Mouse (Mus musculus): ENCODE measurements around the gene Parp11. TPM values are rescaled to one million over a fixed set of nuclear protein-coding genes. Genes with fewer than 3 reads are reported as not detected.
A peak's percentile ranks its signal among the peaks of the same experiment; 100 is the strongest.

Parp11 gene
- total RNA-seq, 4 experiments from 2014 or later = 7.6 to 8.3 (median 8.1) TPM

DNA sequence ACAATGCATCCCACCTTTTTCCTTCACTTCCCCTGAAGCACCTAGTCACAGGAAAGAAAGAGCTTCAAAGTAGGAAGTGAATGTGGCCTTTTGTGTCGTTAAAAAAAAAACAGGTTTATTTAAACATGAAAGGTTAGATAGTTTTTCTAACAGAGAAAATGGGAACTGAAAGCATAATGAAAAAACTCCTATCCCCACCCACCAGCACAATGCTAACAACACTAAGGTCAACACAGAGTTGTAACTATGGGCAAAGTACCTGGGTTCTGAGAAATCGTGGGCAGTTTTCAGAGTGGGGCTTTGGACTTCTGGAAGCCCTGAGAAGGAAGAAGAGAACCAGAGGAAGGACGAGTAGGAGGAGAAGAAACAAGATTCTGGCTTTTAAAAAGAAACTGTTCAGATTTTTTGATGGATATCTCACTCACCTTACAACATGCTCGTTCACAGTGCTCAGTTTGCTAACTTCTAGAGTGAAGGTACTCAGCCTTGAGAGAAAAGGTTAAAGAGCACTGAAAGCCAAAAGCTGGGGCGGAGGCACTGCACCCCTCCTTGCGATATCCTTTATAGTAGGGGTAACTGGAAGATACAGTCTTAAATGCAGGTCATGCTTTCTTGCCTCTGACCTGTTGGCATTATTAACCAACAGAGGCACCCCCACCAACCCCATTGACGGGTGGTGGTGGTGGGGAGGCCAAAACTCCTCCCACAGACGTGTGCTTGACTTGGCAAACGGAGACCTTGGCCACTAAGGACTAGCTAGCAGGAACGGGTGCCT, 1.2 kb downstream of the Parp11 start:
- DNase-seq (ENCODE audit: low spot score) = no peak

DNA sequence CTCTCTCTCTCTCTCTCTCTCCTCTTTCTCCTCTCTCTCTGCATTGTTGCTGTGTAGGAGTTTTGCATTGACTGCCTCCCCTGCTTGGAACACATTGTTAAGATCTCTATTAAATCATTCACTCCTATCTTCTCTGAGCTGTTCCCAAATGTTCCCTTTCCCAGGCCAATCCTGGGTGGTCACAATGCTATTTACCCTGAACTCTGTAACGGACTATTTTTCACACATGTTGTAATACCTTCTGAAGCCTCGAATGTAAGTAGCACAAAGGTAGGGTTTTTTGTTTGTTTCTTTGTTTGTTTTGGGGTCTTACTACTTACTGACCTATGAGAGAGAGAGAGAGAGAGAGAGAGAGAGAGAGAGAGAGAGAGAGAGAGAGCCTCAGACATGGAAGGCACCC, 2.2 kb downstream of the Parp11 start:
- DNase-seq (ENCODE audit: low spot score) = no peak

DNA sequence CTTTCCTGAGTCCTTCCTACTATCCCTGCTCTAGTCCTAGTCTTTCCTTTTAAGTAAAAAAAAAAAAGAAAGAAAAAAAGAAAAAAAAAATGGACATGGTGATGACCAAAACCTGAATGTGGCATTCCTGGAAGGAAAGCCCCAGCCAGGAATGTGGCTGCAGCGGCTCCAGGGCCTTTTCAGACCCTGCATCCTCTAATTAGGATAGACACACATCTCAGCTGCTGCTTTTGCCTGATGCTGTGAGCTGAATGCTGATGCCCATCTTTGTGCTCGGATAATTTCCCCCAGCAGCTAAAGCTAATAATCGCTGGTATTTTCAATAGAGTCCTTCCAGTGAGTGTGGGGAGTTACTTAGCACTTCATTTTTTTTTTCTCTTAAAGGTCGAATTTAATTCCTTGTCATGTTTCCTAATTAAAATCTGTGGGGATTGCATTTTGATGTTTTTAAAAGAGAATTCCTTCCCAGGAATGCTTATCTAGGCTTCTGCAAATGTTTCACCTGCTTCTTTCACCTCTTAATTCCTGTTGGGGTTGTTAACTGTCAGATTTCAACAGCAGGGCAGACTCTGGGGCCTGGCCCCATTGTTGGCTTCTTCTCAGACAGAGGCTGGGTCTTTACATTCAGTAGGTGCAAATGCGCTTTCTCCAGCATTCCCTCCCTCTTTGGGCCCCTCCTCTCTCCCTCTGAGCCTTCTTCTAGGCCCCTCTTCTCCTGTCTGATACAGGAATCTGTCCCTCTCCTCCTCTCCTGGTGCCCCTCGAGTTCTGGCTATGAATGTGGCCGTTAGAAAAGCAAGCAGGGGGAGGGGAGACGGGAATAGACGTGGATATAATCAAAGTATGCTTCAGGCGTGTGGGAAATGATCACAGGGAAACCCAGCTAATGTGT, 3.1 kb downstream of the Parp11 start:
- no peak for DNase-seq (ENCODE audit: low spot score)

DNA sequence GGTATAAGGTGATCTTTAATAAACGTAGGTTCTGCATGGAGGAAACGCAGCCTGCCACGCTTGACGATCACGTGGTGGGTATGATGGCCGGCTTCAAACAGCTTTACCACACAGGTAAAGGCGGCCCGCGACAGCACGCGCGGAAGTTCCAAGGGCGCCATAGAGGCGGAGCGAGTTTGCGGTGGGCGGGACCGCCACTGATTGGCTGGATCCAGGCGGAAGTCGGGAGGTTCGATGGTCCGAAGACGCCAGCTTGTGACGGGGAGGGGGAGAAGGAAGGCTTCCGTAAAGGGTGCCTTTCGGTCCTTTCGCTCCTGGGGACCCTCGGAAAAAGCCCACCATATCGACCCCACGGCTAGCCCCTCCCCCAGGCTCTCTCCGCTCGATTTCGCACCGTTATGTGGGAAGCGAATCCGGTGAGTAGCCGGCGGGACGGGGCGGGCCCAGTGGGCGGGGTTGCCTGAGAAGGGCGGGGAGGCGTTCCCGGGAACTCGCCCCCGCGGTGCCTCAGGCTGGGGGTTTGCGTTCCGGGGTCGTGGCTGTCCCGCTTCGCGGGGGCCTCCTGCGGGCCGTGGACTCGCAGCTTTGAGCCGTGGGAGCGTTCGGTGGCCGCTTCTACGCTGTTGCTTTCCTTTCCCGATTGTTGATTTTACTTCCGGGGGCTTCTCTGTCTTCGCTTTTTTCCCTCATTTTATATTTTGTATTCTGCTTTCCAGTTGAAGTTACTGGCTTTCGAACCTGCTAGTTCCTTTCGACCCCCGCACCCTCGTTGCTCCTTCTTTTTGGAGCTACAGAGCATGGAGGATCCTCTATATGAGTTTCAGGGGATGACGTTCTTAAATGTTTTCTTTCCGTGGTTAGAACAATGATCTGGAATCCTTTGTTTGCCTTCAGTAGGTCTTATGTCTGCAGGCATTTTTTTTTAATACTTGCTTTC, 7.0 kb downstream of the Parp11 start:
- peak; percentile 95 for DNase-seq (ENCODE audit: low spot score)

DNA sequence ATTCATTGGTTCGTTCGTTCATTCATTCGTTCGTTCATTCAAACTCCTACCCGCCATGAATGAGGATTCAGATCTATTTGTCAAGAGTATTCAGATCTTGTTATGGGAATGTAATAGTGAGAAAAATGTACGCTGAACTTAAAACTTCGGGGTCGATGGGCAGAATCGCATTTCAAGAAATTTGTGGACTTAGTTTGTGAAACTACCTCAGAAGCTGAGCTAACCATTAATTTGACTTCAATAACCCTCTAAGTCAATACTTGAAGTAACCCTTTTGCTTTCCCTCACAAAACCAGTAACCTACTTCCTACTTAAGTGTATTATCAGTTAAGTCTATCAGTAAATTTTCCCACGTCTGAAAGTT, 7.7 kb downstream of the Parp11 start:
- DNase-seq (ENCODE audit: low spot score) = no peak

DNA sequence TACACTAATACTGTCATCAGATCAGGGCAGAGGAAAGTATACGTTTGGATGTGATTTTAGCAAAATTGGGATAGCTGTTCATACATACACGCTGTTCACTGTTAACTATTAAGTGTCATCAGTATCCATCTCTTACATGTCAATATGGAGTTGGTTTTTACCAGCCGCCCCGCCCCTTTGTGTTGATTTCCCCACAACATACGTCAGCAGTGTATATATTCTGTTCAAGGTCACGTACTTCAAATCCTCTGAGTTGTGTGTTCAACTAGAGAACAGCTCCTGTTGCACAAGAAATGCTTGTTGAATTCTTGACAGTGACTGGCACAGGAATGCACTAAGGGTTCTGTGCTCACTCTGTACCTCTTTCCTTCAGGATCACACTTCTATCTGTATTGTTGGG, 8.2 kb downstream of the Parp11 start:
- no peak for DNase-seq (ENCODE audit: low spot score)

DNA sequence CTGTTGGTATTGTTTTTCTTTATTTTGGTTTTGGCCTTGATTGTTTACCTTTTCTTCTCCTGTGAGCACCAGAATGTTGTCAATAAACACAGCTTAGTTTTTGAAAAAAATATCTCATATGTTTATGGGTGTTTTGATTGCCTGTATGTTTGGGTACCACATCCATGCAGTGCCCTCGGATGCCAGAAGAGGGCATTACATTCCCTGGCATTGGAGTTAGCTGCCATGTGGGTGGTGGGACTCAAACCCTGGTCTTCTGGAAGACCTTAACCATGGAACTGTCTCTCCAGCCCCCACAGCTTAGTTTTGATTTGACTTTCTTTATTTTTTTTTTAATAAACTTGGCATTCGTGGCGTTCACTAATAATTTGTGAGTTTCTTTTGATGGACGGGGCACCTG, 8.8 kb downstream of the Parp11 start:
- DNase-seq (ENCODE audit: low spot score) = no peak

DNA sequence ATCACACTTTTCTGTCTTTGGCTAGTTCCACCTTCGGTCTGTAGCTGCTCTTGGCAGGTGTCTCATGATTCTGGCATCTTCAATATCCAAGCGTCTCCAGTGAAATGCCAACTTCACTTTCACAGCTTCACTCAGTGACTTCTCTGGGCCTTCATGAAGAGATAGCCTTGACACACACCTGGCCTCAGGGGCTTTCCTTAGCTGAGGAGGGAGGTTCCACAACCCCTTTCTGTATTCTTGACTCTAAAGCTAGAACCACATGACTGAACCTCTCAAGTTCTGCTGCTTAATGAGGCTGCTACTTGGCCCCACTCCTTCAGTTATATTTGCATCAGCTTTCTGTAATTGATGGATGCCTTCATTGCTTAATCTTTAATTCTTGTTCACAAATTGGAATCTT, 10.1 kb downstream of the Parp11 start:
- DNase-seq (ENCODE audit: low spot score) = no peak

DNA sequence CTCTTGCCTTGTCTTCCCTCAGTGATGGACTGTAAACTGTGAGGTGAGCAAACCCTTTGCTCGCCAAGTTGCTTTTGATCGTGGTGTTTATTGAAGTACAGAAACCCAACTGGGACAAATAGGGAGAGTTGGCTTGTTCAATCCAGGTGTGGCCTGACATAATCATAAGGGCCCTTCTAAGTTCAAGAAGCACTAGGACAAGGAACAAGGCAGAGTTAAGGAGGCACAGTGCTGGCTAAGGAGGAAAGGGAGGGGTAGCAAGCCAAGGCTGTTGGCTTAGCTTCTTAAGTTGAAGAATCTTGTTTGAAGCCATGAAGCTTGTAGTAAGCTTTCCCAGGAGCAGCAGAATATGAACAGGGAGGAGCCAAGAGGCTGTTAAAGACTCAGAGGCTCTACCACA, 13.1 kb downstream of the Parp11 start:
- no peak for DNase-seq (ENCODE audit: low spot score)

DNA sequence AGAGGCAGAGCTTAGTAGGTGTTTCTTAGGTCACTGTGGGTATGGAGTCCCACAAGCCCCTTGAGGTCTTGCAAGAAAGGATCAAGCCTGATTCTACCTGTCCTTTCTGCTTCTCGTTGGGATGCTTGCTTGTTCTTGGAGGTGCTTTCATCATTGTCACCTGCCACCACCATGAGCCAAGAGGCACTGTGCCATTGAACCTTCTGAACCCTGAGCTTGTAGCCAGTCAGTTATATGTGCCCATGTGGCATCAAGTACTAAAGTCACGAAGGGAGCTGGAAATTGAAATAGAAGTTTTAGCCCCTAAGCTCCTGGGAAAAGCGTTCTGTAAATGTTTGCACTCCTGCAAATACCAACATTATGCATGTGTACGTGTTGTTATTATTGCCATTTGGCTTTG, 14.9 kb downstream of the Parp11 start:
- DNase-seq (ENCODE audit: low spot score) = no peak

DNA sequence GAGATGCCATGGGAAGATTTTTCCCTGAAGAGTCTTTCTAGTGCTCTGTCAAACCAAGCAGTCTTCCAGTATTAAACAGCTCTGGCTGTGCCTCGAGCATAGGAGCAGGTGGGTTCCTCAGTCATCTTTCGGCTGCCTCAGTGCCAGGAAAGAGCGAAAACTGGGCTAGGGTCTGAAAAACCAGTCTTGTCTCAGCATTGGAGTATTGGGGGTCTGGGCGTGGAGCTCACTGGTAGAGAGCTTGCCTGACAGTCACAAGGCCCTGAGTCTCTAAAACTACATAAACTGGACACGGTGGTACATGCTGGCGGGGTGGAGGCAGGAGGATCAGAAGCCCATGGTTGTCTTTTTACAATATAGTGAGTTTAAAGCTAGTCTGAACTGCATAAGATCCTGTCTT, 15.6 kb downstream of the Parp11 start:
- DNase-seq (ENCODE audit: low spot score) = no peak

DNA sequence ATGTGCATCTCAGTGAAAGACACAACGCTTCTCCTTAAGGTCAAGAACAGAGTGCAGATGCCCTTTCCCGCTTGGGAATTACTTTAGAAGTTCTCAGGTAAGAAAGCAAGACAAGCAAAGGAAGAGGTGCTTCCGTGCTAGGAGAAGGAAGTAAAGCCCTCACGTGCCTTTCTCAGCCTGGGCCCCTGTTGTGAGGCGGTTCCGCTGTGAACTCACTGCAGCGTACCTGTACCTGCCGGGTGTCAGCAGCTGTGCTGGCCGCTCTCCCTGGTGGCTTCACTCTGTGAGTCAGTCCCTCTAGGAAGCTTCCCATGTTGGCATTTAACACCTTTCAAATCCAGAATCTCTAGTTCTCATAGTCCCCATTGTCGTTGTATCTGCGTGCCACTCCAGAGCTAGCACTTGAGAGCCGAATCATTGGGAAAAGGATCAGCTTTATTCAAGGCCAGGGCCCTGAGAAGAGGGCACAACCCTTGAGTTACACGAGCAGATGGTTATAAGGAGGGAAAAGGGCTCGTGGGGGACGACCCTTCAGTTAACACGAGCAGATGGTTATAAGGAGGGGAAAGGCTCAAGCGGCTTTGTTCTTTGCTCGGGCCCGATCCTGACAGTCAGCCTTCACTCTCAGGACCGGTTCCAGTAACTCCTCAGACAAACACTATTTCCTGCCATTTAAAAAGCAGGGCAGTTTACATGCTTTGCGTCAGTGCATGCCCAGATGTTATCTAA, 16.8 kb downstream of the Parp11 start:
- DNase-seq (ENCODE audit: low spot score) = no peak

DNA sequence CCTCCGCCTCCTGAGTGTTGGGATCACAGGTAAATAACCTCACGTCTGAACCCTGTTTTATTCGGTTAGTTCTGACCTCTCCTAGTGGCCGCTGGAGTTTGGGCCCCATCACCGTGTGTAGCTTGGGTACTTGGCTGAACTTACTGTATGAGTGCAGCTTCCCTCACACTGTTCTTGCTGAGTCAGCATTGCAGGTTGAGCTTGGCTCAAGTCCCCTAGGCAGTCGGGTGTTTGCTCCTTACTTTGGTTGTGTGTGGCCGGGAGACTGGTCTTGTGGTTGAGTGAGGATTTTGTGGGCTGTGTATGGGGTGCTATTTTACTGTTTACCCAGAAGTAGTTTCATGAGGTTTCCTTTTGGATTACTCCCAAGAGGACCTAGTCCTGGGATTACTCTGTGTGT, 17.9 kb downstream of the Parp11 start:
- DNase-seq (ENCODE audit: low spot score) = no peak

DNA sequence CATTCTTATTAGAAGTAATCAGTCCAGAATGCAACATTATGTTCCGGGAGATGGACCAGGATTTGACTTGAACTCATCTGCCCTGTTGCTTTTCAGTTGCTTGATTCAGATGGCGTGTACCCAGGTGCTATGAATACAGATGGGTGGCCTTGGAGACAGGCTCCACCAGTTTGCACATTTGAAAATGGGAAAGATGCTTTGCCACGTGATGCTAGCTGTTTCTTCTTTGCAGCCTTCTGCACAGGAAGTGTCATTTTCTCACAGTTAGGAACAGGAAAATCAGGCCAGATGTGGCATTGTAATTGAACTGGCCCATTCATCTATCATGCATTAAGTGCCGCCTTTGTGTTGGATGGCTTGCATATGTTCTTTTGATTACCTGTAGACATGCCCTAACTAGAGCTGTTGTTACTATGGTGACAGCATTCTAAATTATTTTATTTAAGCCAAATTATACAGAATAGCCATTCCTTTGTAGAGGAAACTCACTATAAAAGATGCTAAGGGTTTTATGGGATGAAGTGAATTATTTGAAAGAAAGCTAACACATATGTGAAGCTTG, 20.2 kb downstream of the Parp11 start:
- DNase-seq (ENCODE audit: low spot score) = no peak

DNA sequence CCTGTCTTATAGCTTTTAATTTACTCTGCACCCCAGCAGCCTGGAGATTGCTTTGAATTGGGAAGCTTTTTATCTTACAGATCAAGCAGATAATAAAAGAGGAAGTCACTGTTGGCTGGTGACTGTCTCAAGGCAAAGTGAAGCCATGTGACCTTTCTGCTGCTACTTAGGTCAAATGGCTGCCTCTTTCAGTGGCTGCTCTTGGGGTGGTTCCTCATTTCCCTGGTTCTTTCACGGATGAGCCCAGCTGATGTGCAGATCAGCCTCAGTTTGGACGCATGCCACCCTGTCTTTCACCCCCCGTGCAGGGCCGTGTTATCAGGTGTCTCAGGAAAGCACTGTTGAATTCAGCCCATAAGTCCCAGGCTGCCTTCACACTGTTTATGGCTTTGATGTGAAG, 25.4 kb downstream of the Parp11 start:
- DNase-seq (ENCODE audit: low spot score) = peak; percentile 19

DNA sequence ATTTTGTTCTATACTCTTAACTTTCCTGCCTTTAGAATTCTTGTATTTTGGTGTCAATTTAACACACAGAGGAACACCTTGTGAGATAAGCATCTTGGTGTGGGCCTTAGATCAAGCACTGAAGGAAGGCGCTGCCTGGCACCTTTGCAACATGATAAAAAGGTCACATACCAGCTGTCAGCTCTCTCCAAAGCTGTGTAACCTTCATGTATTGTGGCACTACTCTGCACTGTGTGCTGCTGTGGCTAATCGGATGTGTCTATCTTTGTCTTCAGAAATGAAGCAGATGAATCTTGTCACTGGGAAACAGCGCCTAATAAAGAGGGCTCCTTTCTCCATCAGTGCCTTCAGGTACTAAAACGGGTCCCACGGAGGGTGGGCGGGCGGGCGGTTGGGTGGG, 27.3 kb downstream of the Parp11 start:
- no peak for DNase-seq (ENCODE audit: low spot score)

DNA sequence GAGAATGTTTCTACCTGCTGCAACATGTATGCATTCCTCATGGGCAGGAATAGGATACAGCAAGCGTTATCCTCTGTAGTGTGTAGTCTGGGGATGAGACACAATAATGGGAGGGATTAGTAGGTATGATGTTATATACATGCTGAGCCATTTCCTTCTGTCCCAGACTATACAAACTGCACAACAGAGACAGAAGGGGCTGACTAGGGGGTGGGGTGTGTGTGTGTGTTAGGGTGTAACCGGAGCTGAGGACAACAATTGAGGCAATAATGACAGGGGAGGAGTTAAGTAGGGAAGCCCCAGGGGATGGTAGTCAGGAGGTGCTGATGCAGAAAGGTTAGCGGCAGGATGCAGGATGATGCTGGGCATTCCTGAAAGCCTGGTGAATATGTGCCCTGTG, 28.6 kb downstream of the Parp11 start:
- DNase-seq (ENCODE audit: low spot score) = no peak

DNA sequence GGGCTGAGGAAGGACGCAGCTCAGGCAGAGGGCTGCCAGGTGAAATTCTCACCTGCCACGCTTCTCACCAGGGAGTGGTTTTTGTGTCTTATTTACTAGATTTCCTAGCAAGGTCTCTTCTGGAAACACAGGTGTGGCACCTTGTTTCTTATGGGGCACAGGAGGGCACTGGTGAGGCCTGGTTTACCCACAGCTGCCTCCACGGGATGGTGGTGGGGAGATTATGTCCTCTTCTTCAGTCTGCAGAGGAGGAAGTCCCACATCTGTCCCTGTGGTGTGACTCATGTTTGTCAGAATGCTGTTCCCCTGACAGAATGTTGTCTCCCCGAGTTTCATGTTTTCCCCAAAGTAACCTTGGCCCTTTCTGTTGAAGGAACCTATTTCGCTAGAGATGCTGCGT, 44.4 kb downstream of the Parp11 start:
- no peak for DNase-seq (ENCODE audit: low spot score)

DNA sequence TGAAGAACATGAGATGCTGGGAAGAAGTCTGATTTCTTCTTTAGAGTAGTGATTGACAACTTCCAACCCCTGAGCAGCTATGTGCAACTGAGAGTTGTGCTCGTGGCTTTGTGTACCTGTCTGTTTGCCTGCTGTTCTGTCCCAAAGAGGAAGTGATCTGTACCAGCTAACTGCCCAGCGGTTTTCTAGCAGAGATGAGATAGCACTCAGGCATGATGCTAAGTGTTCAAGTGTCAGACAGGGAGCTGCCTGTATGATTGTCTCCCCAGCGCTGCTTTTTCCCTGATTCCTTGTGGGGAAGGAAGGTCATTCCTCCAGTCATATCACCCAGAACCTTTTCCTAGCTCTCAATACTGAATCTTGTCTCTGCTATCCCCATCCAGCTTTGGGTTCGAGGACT, 45.9 kb downstream of the Parp11 start:
- DNase-seq (ENCODE audit: low spot score) = no peak

DNA sequence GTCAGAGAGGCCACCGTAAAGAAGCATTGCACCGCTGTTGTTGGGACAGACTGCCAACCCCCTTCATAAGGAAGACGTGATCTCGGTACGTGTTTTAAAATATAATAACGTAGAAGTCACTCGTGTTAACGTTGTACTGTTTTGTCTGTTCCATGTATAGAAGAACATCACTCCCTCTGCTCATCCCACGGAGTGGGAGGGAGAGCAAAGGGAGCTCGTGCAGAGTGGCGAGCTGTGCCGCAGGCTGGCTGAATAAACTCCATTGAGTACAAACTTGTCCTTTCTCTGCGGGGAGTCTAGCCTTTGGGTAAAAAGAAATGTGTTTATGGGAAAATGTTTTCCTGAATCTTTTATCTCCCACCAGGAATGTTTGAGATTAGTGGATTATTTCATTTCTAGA, 47.1 kb downstream of the Parp11 start:
- no peak for DNase-seq (ENCODE audit: low spot score)

DNA sequence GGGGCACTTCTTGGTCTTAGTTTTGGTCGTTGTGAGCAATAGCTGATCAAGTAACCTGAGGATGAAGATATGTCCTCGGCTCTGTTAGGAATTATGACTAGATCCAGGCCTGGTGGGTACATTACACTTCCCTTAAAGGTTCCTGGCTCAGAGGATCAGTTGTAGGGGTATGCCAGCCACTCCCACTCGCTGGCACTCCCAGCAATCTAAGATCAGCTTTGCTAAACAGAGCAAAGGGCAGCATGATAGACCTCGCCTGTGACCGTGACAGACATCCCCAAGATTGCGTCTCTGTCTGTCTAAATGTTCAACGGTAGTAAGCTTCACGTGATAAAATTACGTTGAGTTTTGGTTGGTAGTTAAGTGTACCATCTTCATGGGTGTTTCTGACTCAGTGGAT, 47.7 kb downstream of the Parp11 start:
- DNase-seq (ENCODE audit: low spot score) = no peak

All from heart, adult 8-10 months (tissue).